Mouse (Mus musculus) lung, adult 2 months (tissue): ENCODE measurements at regions not wholly inside any gene's neighbourhood (a gene's known extent, or its start where the extent isn't known, plus 50 kb on each side); places are given as distances from the start of the nearest gene placed in this dataset.

Source experiments
- CTCF ChIP-seq: fragments of 200-500 bp; IDR thresholded peaks from 2 replicates; pipeline ENCODE4 v1.5.1; 2011; ENCODE audit warnings: mild to moderate bottlenecking, low read length, control low read depth; ENCODE audit not compliant: insufficient read depth
- POLR2A ChIP-seq: fragments of 200-500 bp; IDR thresholded peaks from 2 replicates; pipeline ENCODE4 v1.6.1; 2011; ENCODE audit warnings: low read depth, mild to moderate bottlenecking, control low read depth, low read length, borderline replicate concordance; ENCODE audit errors: extremely low read depth

DNA sequence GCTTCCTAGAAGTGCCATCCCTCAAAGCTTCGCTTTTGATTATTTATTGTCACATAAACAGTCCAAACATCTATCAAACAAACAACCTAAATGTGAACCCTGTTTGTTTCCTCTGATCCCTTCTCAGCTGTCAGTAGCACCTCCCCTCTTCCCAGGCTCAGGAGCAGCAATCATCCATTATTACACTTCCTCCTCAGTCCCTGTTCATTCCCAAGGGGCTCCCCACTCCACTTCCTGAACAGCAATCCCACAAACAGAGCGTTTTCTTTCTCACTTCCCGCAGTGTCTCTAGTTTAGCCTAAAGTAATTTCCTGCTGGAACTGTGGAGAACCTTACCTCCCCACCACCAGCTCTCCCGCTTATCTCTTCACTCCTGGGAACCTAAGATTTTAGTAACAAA, 91.1 kb upstream of the Nrp1 start:
- TF ChIP-seq CTCF: no peak
- no peak for TF ChIP-seq POLR2A
